Mouse (Mus musculus) activated CD4-positive, CD25-positive, alpha-beta regulatory T cell, adult 4 months (primary cell): Measurements from ENCODE around the gene Frzb. TPM values are rescaled to one million over a fixed set of nuclear protein-coding genes. Genes with fewer than 3 reads are reported as not detected.
"Not testable (repeated sequence)": the region's sequence is repeated elsewhere in the genome, so short reads cannot be mapped to it uniquely, and the experiment has no call there.

ENCODE experiments used
- ATAC-seq: one replicate; pipeline ENCODE4 v1.8.0; 2017
- polyA plus RNA-seq, 2 experiments: library from polyadenylated mRNA; unstranded; fragments of 100-300 nt; shearing (Covaris generic); gene quantifications; one replicate each; pipeline ENCODE4 v1.2.1; 2017

Frzb gene
- not detected for polyA plus RNA-seq

DNA sequence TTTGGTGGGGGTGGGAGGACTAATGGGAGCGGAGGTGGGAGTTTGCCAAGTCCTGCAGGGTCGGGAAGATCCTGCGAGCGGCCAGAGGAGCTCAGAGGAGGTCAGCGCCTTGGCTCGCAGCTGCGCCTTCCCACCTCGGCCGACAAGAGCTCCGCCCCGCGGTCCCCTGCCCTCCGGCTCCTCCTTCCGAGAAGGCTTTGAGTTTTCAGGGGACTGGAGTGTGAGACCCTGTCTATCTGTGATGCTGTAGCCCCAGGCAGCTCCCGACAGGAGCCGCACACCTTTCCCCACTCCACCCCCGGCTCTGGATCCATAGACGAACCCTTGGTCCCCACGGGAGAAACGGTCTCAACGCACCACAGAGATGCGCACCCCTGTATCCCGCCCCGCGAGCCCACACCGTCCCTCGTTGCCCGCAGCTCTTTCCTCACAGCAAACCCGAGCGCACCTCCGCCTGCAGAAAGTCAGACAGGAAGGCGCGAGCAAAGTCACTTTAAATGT lies at the start of gene Frzb:
Gene Frzb (minus strand): TSS at position 335 of the 501 bp plus-strand sequence.
- ATAC-seq = no peak

- not testable (repeated sequence) for ATAC-seq
Measured at GRCm38 (mm10) chr2:80495304-80495703, 47.9 kb upstream of the Frzb start.

DNA sequence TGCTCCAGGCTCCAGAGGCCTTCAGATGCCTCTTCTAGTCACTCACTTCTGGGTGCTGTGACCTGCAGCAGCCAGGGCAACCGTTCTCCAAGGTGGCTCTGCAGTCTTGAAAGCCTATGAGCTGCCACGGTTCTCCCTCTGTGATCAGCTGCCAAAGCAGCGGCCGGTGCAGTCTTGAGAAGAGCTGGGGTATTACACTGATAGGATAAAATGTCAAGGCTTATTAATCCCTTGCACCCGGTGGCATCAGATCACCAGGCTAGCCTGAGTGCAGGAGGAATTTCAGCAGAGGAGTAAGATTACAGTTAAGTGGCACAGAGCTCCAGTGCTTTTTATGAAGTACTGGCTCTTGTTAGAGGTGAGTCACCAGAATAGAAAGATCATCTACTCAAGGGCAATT lies 39.4 kb upstream of the Frzb start:
- ATAC-seq = no peak

GRCm38 (mm10) chr2:80484951-80485350 lies 37.5 kb upstream of the Frzb start:
- no peak for ATAC-seq

- no peak for ATAC-seq
Measured at GRCm38 (mm10) chr2:80475831-80476230, 28.4 kb upstream of the Frzb start.

GRCm38 (mm10) chr2:80474247-80474796 lies 26.9 kb upstream of the Frzb start:
- ATAC-seq = no peak

- no peak for ATAC-seq
Measured at GRCm38 (mm10) chr2:80465991-80466821, 18.8 kb upstream of the Frzb start.

DNA sequence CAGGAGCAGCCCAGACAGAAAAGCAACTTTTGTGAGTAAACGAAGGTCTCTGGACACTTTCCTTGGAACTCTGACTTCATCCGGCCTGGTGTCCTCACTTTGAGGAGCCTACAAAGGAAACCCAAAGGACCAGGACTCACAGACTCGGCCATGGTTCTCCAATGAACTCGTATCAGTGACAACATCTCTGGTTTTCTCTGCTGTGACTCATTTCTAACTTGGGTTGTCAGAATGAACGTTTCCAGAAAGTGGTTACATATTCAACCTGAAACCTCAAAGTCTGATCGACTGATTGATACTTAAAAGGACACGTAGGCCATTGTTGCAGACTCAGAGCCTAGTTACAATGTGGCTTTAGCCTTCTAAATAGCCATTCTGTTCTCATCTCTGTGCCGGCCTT lies 14.4 kb upstream of the Frzb start:
- ATAC-seq = peak; percentile 68

GRCm38 (mm10) chr2:80448231-80448630 lies 806 bp upstream of the Frzb start:
- no peak for ATAC-seq

- ATAC-seq = no peak
Measured at GRCm38 (mm10) chr2:80446308-80447151, 895 bp downstream of the Frzb start.

GRCm38 (mm10) chr2:80445926-80446307 lies 1.5 kb downstream of the Frzb start:
- no peak for ATAC-seq

- ATAC-seq = no peak
Measured at GRCm38 (mm10) chr2:80445491-80445890, 1.9 kb downstream of the Frzb start.

GRCm38 (mm10) chr2:80444418-80445365 lies 2.7 kb downstream of the Frzb start:
- ATAC-seq = no peak

GRCm38 (mm10) chr2:80443962-80444361 lies 3.5 kb downstream of the Frzb start:
- no peak for ATAC-seq

- no peak for ATAC-seq
Measured at GRCm38 (mm10) chr2:80441386-80441785, 6.0 kb downstream of the Frzb start.

GRCm38 (mm10) chr2:80438854-80439253 lies 8.6 kb downstream of the Frzb start:
- ATAC-seq = no peak

GRCm38 (mm10) chr2:80437401-80437800 lies 10.0 kb downstream of the Frzb start:
- ATAC-seq = no peak

DNA sequence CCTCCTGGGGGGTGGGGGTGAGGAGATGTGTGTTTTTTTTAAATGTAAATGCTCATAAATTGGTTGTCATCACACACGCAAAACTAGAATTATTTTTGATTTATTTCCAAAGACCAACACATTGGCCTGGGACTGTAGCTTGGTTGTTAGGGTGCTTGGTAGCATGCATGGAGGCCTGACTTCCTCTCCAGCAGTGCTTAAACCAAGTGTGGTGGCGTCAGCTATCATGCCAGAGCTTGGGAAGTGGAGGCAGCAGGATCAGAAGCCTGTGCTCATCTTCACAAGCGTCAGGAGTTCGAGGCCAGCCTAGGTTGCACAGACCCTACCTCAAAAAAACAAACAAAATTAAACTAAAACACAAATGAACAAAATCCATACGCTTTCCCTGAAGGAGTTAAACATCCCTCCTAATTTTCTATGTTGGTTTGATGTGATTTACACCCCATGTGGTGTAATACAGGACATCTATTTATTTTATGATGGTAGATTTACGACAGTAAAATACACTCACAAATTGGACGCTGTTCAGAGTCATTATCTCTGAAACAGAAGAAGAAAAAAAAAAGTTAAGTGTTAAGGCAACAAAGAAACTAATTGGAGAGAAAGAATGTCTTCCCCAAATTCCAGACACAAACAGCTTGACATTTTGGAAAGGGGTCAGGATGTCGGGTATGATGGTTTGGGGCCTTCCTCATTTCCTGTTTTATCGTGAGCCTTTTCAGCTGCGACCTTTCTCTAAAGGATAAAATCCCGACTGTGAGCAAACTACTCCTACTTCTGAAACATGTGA lies 12.4 kb downstream of the Frzb start:
- no peak for ATAC-seq

- no peak for ATAC-seq
Measured at GRCm38 (mm10) chr2:80433254-80433876, 14.1 kb downstream of the Frzb start.

- no peak for ATAC-seq
Measured at GRCm38 (mm10) chr2:80430357-80431053, 16.9 kb downstream of the Frzb start.
